Mouse (Mus musculus) cerebellum, adult (tissue): Measurements from ENCODE around the gene Cdh13.
A peak's percentile ranks its signal among the peaks of the same experiment; 100 is the strongest.

Experiments
- ATAC-seq: cut with Nextera tagmentation; 2 replicates; pipeline ENCODE4 v1.9.2; 2017; ENCODE audit warnings: mild to moderate bottlenecking, moderate library complexity, mixed read lengths; ENCODE audit not compliant: insufficient number of reproducible peaks, low FRiP score, low TSS enrichment

Cdh13 gene

DNA sequence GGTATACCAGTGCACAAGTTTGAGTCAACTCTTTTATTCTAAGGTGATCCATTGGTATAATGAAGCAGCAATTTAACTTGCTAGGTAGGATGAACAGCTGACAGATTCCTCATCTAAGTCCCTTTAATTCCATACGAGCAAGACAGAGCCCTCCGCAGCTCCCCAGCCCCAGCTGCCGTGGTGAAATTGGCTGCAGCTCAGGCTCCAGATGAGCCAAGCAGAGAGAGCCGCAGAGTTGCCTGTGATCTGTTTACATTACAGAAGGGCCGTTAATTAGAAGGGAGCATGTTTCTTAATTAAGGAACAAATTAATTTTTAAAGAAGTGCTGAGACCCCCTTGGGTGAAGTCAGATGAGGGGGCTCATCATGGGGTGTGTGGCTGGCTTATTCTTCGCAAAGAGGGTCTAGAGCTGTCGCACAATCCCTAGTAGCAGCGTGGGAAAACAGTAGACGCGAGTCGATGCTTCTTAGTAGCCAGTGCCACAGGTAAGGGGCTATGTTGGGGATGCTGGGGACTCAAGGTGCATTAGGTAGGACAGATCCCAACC, 712.2 kb downstream of the Cdh13 start:
- ATAC-seq: no peak

DNA sequence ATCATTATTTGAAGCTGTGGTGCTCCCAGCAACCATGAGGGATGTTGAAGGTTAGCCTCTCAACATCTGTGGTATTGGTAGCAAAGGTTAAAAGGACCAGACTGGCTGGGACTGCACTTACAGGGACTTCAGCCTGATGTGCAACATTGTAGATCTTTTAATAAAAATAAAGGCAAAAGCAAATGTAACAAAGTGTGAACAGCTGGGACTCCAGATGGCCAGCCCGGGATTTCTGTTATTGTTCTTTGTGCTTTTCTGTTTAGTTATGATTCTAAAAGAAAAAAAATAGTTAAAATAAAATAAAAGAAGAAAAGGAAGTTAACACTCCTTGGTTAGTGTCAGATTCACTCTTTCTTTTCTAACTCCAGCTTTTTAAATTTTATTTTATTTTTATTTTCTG, 717.1 kb downstream of the Cdh13 start:
- ATAC-seq: no peak

DNA sequence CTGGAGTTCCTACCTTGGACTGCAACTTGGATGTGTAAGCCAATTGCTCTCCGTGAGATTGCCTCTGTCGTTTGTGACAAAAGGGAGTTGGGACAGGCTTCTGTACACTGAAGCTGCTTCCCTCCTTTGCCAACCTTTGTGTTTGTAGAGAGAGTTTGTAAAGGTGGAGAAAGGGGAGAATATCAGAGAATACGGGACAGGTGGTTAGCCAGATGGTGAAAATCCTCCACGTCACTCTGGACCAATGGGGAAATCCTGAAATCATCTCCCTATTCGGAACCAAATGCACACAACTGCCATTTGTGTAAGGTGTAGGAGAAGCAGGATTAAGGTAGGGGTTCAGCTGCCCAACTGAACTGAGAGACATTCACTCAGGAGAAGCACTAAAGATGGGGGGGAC, 721.3 kb downstream of the Cdh13 start:
- ATAC-seq: no peak

DNA sequence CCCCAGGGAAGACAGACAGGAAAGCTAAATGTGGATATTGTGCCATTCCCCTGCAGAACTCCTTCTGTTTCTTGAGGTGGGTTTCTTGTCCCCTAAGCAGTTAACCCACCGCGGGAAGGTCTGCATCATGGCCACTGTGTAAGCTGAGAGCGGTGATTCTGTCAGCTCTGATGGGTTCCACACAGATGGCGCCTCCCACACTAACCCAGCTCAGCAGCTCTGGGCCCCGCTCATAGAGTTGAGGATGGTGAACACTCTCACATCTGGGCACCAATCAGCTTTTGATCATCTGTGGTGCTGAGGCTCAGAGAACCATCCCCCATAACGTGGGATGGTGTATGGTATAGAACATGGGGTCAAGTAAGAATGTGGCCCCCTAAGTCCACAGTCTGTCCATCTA, 735.1 kb downstream of the Cdh13 start:
- no peak for ATAC-seq

DNA sequence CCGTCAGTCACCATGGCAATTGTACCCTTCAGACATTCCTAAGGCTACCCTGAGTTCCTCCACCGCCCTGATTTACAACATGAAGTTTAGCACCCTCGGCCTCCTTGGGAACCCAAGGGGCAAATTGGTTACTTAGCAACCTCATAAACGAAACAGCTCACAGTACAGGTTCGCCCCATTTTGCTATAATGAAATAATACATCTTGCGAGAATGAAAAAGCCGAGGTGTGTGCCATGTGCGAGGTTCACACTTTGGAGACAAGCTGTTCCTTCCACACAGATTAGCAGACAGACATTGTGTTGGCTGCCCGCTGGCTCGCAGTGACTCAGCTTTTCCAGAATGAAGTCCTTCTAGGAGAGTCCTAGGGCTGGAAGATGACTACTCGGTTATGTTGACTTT, 737.2 kb downstream of the Cdh13 start:
- ATAC-seq: no peak

DNA sequence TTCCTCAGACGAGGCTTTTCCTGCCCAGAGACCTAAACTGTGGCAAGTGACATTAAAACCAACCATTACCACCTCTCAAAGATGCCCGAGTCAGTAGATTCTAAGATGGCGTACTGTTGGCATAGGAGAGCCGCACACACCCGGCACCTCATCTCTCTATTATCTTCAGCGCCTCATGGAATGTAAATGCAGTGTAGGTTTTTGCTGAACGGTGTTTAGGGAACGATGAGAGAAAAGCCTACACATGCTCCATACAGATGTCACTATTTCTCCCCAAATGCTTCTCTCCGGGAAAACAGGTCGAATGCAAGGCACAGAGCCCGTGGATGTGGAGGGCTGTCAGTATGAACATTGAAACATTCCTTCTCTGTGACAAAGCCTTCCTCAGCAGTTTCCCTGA, 737.9 kb downstream of the Cdh13 start:
- no peak for ATAC-seq

DNA sequence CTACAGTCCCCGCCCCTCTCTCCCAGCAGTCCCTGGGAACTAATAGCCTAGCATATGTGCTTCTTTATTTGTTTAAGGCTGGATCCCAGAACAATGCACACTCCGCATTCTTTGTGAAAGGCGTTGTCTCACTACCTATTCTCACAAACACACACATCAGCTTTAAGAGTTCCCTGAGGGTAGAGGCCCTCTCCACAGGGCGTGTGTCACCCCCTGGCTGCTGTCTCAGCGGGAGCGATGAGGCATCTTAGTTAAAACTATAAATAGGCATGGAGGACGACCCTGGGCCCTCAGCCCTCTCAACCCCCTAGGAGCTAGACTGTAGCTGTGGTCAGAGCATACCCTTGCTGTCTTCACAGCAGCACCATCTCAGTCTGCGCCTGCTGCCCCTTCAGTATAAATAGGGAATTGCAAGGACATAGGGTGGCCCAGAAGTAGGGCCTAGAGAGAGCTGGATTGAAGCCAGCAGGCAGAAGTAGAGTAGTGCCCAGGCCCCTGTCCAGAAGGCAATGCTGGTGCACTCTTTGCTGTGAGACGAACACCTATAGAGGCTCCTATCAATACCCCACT, 738.9 kb downstream of the Cdh13 start:
- ATAC-seq: 0 out of 2 replicates have a peak, but pooled peaks have one; percentile 14

DNA sequence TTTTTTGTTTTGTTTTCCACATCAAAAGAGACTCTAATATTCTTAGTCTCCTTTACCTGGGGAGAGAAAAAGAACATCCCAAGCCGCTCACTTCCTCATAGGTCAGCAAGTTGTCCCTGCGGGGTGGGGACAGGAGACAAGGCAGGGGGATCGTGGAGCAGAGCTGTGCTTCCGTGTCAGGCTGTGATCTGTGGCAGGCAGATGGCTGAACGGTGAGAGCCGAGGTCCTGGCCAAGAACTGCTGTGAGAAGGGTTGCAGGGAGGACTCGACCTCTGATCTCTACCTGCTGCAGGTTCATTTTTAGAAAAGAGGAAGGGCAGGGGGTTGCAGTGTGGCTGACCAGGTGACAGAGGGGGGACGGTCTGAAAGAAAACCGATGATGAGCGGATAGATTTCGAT, 749.9 kb downstream of the Cdh13 start:
- peak; percentile 83 for ATAC-seq

DNA sequence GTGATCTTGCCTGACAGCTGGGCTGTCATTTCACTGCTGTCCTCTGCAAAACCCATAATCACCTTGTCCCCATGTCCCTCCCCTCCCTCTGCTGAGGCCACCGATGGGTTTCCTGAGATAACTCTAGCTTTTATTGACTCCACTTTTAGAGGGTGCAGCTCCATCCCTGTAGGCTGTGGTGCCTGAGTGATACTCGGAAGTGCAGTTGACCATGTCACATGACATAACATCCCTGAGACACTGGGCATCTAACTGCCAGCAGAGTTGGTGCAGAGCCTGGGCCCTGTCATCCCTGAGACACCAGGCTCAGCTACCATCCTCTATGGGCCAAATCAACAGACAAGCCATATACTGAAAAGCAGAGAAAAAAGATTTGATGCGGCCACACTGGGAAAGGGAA, 750.5 kb downstream of the Cdh13 start:
- ATAC-seq: 0 out of 2 replicates have a peak, but pooled peaks have one; percentile 8

DNA sequence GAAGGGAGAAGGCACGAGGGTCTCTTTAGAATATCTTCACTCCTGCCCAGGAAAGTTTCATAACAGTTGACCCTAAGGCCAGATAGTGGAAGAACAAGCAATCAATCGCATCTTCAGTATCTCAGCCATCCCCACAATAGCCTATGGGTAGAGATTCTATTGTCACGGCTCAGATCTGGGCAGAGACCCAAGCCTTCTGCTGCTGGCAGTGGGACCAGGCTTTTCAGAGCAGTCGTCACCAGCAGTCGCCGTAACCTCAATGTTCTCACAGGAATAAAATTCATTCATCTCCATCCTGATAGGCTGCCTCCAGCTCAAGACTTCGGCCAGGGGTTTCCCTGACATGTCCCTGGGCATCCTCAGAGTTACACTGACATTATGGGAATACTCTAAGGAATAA, 751.6 kb downstream of the Cdh13 start:
- peak; percentile 77 for ATAC-seq

DNA sequence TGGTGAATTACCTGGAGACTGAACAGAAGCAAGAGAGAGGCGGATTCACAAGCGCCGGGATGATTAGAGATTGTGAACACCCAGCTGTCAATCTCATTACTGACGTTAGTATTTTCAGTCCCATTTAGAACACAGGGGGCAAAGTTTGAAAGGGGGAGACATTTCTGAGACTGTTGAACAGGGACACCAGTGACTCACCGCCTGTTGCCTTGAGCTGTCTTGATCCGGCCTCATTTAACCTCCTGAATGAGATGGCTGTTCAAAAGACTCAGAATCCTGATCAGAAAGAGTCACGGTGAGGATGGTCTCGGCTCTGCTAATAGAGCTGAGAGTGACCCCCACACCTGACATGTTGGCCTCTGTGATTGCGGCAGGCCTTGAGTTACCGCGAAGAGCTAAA, 754.0 kb downstream of the Cdh13 start:
- no peak for ATAC-seq

DNA sequence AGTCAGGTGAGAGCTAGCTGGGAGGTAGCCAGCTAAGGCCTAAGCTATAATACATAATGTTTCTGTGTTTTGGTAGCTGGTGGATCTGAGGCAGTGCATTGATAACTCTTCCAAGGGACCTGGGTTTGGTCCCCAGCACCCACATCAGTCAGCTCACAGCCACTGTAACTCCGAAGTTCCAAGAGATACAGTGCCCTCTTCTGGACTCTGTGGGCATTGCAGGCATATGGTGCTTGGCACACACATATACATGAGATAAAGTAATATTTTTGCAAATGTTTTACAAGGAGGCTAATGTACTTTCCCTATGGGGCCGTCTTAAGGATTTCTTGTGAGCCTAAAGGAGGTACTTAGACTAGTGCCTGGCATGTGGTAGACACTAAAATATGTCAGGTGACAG, 755.8 kb downstream of the Cdh13 start:
- ATAC-seq: no peak

DNA sequence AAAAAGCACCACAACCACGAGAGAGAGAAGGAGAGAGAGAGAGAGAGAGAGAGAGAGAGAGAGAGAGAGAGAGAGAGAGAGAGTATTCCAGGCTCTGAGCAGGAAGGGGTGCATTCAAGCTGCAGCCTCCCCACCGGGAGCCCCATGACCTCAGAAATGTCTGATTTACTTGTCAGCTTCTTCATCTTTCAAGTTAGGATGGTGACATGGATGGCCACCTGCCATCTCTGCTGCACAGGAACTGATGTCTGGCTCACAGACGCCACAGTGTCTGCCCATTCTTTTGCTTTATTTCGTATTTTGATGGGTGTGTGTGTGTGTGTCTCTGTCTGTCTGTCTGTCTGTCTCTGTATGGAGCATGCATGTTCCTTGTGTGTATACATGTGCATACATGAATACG, 774.3 kb downstream of the Cdh13 start:
- ATAC-seq: no peak

DNA sequence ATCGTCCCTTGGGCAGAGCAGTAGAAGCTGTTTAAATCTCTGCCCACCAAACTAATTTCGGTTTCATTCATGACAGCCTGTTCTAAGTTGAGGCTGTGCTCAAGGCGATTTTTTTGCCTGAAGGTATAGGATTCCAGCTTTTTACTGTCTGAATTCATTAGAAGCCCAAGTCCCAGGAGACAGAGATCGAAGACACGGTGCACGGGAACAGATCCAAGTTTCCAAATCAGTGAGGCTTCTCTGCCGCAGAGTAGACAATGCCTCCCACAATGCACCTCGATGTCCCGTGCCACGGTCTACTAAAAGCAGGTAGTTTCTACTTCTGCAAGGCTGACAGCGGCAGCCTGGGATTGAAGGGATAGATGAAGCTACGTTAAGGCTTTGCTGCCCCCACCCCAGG, 778.1 kb downstream of the Cdh13 start:
- ATAC-seq: no peak

DNA sequence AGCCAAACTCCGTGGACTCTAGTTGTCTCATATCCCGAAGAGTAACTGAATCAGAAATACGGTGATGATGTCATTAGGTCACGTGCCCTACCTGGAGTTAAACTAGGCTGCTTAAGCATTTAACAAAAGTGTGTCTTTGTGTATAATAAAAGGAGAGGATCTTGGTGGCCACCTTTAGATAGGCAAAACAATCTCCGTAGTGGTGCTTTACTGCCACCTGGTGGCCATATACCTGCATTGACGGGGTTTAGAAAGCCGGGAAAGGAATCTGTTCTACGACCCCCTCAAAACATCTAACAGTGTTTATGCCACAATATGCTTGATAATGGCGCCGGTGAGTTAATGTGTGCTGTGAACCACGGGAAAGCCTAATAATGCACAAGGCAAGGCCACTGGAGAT, 781.0 kb downstream of the Cdh13 start:
- ATAC-seq: peak; percentile 34; the same call in 1 of the 2 replicates

DNA sequence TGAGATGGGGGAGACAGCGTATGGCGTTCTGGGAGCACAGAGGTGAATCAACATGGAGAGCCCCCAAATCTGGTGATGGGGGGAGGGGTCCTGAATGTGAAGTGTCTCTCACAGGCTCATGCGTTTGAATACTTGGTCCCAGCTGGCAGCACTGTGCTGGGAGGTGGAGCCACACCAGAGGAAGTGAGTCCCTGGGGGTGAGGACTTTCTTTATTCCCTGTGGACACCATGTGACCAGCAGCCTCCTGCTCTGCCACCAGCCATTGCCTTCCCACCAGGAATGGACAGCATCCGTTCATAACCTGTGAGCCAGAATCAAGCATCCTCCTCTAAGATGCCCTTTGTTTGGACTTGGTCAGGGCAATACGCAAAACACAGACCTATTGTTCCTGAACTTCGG, 788.8 kb downstream of the Cdh13 start:
- no peak for ATAC-seq

DNA sequence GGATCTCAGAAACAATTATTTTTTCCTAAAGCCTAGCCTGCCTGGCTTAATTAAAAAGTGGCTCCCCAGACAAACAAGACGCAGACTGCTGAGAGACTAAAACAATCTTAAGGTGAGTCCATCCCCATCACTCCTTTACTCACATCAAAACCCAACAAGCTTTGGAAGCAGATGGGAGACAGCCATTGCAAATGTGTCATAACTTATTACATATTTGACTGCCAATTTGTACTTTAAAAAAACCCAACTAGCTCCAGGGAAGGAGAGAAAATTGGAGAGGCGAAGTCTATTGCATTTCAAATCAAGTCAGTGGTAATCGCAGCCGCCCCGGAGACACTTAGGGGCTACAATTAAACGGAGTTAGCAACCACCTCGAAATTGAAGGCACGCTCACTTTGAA, 801.5 kb downstream of the Cdh13 start:
- ATAC-seq: no peak

DNA sequence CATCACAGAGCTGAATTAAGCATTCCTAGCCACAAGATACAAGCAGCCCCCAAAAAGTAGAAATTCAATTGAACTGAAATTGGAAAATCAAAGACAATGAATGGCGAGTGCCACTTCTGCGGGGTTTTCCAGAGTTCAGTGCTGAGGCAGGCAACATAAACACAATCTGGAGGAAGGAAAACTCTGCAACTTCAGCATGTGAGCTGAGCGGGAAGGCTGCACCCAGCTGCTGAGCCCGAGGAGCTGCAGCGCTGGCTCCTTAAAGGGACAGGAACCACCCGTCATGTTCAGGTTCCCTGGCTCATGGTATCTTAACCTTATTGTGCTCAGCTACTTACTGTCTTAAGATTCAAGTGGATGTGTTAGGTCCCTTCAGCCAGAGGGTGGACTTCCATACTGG, 814.7 kb downstream of the Cdh13 start:
- no peak for ATAC-seq

DNA sequence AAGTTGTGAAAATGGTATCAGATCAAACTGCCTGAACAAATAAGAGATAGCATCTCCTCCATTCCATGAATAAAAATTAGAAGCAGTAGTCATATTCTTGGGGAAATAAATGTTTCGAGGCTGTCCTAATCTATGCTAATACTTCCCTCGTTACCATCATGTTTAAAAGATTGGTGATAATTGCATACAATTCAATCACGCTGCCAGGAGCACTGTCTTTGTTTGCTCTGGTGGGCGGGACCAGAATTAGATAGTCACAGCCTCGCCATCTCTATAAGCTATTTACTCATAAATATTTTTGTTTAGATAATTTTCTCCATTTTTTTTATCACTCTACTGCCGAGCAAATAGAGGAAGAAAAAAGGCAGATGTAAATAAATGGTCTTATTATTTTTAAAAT, 819.3 kb downstream of the Cdh13 start:
- no peak for ATAC-seq

DNA sequence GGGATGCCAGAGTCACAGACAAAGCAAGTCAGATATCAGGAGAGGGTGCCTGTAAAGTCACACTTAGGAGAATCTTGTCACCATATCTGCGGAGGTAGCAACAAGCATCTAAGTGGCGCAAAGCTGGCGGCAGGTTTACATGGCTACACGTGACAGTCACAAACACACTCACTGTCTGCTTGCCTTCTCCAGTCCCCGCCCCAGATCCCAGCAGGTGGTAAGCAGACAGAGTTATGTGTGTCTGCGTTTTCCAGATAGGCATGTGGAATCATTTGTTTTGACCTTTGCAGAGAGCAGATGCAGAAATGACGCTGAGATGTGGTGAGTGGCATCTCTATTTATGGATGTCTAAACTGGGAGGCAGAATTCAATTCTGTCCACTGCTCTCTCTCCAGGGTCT, 826.1 kb downstream of the Cdh13 start:
- ATAC-seq: no peak

DNA sequence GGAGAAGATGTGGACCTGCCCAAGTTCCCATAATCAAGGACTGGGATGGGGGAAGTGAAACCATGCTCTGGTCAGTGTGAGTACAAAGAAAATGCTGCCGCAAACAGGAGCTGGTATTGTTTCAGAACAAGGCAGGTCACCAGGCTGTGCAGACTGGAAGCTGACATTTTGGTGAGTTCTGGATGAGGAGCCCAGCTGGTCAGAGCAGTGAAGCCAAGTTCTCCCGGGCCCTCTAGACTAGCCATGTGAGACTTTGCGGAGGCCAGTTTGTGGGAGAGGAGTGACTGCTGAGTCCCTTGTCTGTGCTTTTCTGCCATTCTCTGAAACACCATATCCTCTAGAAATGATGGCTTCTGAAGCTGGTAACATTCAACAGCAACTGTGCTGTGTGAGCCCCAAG, 829.3 kb downstream of the Cdh13 start:
- no peak for ATAC-seq

DNA sequence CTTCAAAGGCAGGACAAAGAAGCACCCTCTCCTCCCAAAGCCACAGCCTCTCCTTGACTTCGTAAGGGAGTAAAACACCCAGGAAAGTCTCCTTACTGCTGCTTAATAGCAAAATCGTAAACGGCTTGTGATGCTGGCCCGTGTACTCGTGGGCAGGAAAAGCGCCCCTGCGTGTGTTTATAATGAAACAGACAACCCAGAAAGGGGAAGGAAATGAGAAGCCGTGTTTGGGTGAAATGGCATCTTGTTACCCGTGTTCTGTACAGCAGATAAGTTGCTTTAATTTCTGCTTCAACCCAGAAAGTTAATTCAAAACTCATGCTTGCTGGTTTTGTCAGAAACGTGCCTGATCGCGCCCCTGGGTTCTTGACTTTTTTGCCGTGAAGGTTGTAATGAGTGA, 837.7 kb downstream of the Cdh13 start:
- no peak for ATAC-seq

DNA sequence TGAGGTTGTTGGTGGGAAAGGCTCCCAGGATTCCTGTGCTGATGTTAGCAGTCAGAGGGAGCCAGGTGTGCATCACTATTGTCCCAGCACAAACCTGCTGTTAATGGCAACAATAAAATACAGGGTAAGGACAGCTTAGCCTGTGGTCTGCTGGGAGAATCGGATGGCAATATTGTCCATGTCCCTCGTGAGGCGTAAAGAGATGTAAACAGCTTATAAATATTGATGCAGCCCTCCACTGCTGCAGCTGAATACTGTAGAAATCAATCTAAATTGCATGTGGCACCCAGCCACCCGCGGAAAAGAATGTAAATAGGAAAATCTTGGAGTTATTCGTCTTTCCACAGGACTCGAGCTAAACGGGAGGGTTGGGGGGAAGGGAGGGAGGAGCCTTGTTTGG, 844.3 kb downstream of the Cdh13 start:
- ATAC-seq: no peak
